Mouse (Mus musculus) forebrain, embryonic 10.5 days (tissue): Measurements from ENCODE around the gene Cd4. TPM values are rescaled to one million over a fixed set of nuclear protein-coding genes. Genes with fewer than 3 reads are reported as not detected.
"Not testable (repeated sequence)": the region's sequence is repeated elsewhere in the genome, so short reads cannot be mapped to it uniquely, and the experiment has no call there.

ENCODE experiments used
- DNase-seq: peaks from one replicate; pipeline ENCODE4 v3.0.0-alpha.2; 2017; ENCODE audit warnings: low spot score; ENCODE audit errors: extremely low spot score
- H3K27ac ChIP-seq: fragments of 300-500 bp; sonication (generic); 2 replicates; pipeline ENCODE4 v1.5.1; 2016; ENCODE audit warnings: mild to moderate bottlenecking
- H3K27me3 ChIP-seq: fragments of 300-500 bp; sonication (generic); 2 replicates; pipeline ENCODE4 v1.6.1; 2016; ENCODE audit warnings: mild to moderate bottlenecking; ENCODE audit not compliant: poor library complexity, severe bottlenecking
- H3K36me3 ChIP-seq: fragments of 300-500 bp; sonication (generic); replicated peaks from 2 replicates; pipeline ENCODE4 v1.6.1; 2016; ENCODE audit warnings: mild to moderate bottlenecking, moderate library complexity
- H3K4me1 ChIP-seq: fragments of 300-500 bp; sonication (generic); 2 replicates; pipeline ENCODE4 v1.6.1; 2016
- H3K4me3 ChIP-seq: fragments of 300-500 bp; sonication (generic); 2 replicates; pipeline ENCODE4 v1.5.1; 2016; ENCODE audit warnings: mild to moderate bottlenecking, moderate library complexity
- H3K9me3 ChIP-seq: fragments of 300-500 bp; sonication (generic); 2 replicates; pipeline ENCODE4 v1.6.1; 2016; ENCODE audit warnings: mild to moderate bottlenecking, moderate library complexity
- WGBS: fragments of 180-500 bp; shearing (Covaris S2); methylation state at CpG from one replicate; pipeline ENCODE4 v1.1.7; 2016; 5-methylcytosine and 5-hydroxymethylcytosine counted together
- polyA plus RNA-seq: library from polyadenylated mRNA; unstranded; fragments of >200 nt; fragmentation: Nextera tagmentation; extraction: Ambion mirVana; gene quantifications from 2 replicates; pipeline ENCODE4 v1.2.1, GENCODE M21; 2016

Gene Cd4
- polyA plus RNA-seq, 1 experiment from 2014 or later = not detected

- 91% methylated on average over 2 of the region's 2 CpGs for WGBS
- H3K4me3 ChIP-seq, H3K36me3 ChIP-seq, H3K4me1 ChIP-seq, H3K9me3 ChIP-seq, H3K27ac ChIP-seq, H3K27me3 ChIP-seq, DNase-seq: not testable (repeated sequence)
Measured at GRCm38 (mm10) chr6:124894113-124894512, 6.1 kb upstream of the Cd4 start.

GRCm38 (mm10) chr6:124890997-124891396 is 3.0 kb upstream of the Cd4 start:
- DNase-seq = no peak
- Histone ChIP-seq H3K27me3 (no peaks in the 10 kb centered on the region), H3K36me3 (no peaks in the 10 kb centered on the region), H3K27ac (no peak overlapping the region), H3K4me3 (no peak overlapping the region), H3K9me3 (no peaks in the 10 kb centered on the region), H3K4me1 (no peaks in the 10 kb centered on the region)
- 76% methylated on average over 6 of the region's 6 CpGs for WGBS

GRCm38 (mm10) chr6:124888555-124889125 is 619 bp upstream of the Cd4 start:
- H3K9me3 ChIP-seq = no peaks in the 10 kb centered on the region
- DNase-seq = no peak
- no peak overlapping the region for H3K4me3 ChIP-seq
- H3K4me1 ChIP-seq = no peaks in the 10 kb centered on the region
- 94% methylated on average over 6 of the region's 6 CpGs for WGBS
- H3K27ac ChIP-seq = no peak overlapping the region
- H3K36me3 ChIP-seq = no peaks in the 10 kb centered on the region
- no peaks in the 10 kb centered on the region for H3K27me3 ChIP-seq

GRCm38 (mm10) chr6:124885956-124886381 is 2.1 kb downstream of the Cd4 start:
- Histone ChIP-seq H3K27ac (no peak overlapping the region), H3K9me3 (no peaks in the 10 kb centered on the region), H3K4me3 (no peak overlapping the region), H3K4me1 (no peaks in the 10 kb centered on the region), H3K36me3 (no peaks in the 10 kb centered on the region), H3K27me3 (no peaks in the 10 kb centered on the region)
- DNase-seq = no peak
- 96% methylated on average over 8 of the region's 8 CpGs for WGBS

- no peaks in the 10 kb centered on the region for H3K27me3 ChIP-seq
- no peak for DNase-seq
- no peaks in the 10 kb centered on the region for H3K9me3 ChIP-seq
- no peaks in the 10 kb centered on the region for H3K4me1 ChIP-seq
- 86% methylated on average over 10 of the region's 10 CpGs for WGBS
- no peak overlapping the region for H3K4me3 ChIP-seq
- H3K36me3 ChIP-seq = no peaks in the 10 kb centered on the region
- H3K27ac ChIP-seq = no peak overlapping the region
Measured at GRCm38 (mm10) chr6:124884714-124885500, 3.1 kb downstream of the Cd4 start.

GRCm38 (mm10) chr6:124883351-124883750 is 4.7 kb downstream of the Cd4 start:
- no peak for DNase-seq
- no peaks in the 10 kb centered on the region for H3K27me3 ChIP-seq
- H3K27ac ChIP-seq = no peak overlapping the region
- WGBS = 74% methylated on average over 10 of the region's 10 CpGs
- no peaks in the 10 kb centered on the region for H3K36me3 ChIP-seq
- H3K4me1 ChIP-seq = no peaks in the 10 kb centered on the region
- no peak overlapping the region for H3K4me3 ChIP-seq
- no peaks in the 10 kb centered on the region for H3K9me3 ChIP-seq

GRCm38 (mm10) chr6:124881821-124882220 is 6.2 kb downstream of the Cd4 start:
- H3K4me1 ChIP-seq = no peaks in the 10 kb centered on the region
- WGBS = 97% methylated on average over 9 of the region's 9 CpGs
- H3K27me3 ChIP-seq = no peaks in the 10 kb centered on the region
- no peak for DNase-seq
- H3K36me3 ChIP-seq = no peaks in the 10 kb centered on the region
- no peak overlapping the region for H3K27ac ChIP-seq
- H3K4me3 ChIP-seq = no peak overlapping the region
- no peaks in the 10 kb centered on the region for H3K9me3 ChIP-seq

- Histone ChIP-seq H3K36me3 (no peaks in the 10 kb centered on the region), H3K27me3 (no peaks in the 10 kb centered on the region), H3K9me3 (no peaks in the 10 kb centered on the region), H3K27ac (no peak overlapping the region), H3K4me3 (no peak overlapping the region), H3K4me1 (0 out of 2 replicates have a peak, but pooled peaks cover 1% of the 10 kb centered on the region)
- 63% methylated on average over 6 of the region's 6 CpGs for WGBS
- no peak for DNase-seq
Measured at GRCm38 (mm10) chr6:124879390-124879789, 8.6 kb downstream of the Cd4 start.

GRCm38 (mm10) chr6:124874348-124874747 is 13.7 kb downstream of the Cd4 start:
- no peaks in the 10 kb centered on the region for H3K36me3 ChIP-seq
- no peak for DNase-seq
- no peak overlapping the region for H3K27ac ChIP-seq
- 55% methylated on average over 2 of the region's 3 CpGs for WGBS
- H3K9me3 ChIP-seq = no peaks in the 10 kb centered on the region
- no peaks in the 10 kb centered on the region for H3K27me3 ChIP-seq
- no peak overlapping the region for H3K4me3 ChIP-seq
- 0 out of 2 replicates have a peak, but pooled peaks cover 2% of the 10 kb centered on the region for H3K4me1 ChIP-seq

GRCm38 (mm10) chr6:124866560-124866959 is 21.5 kb downstream of the Cd4 start:
- Histone ChIP-seq H3K9me3 (no peaks in the 10 kb centered on the region), H3K4me1 (peaks cover 51% of the 10 kb centered on the region), H3K4me3 (no peak overlapping the region), H3K27ac (peak overlapping the region; percentile 40; the same call in 1 of the 2 replicates), H3K36me3 (no peaks in the 10 kb centered on the region), H3K27me3 (peaks cover 49% of the 10 kb centered on the region)
- DNase-seq = no peak
- WGBS = 62% methylated on average over 6 of the region's 7 CpGs

GRCm38 (mm10) chr6:124865766-124866362 is 22.2 kb downstream of the Cd4 start:
- H3K4me1 ChIP-seq = peaks cover 58% of the 10 kb centered on the region
- 68% methylated on average over 18 of the region's 18 CpGs for WGBS
- no peak for DNase-seq
- H3K27me3 ChIP-seq = peaks cover 56% of the 10 kb centered on the region
- H3K4me3 ChIP-seq = no peak overlapping the region
- peaks cover 5% of the 10 kb centered on the region for H3K36me3 ChIP-seq
- no peaks in the 10 kb centered on the region for H3K9me3 ChIP-seq
- H3K27ac ChIP-seq = peak overlapping the region; percentile 40; the same call in 1 of the 2 replicates

- H3K4me3 ChIP-seq = peak within 1 kb of the TSS; percentile 69
- peak within 1 kb of the TSS; percentile 92 for H3K27ac ChIP-seq
- no peaks in the 10 kb centered on the region for H3K9me3 ChIP-seq
- H3K4me1 ChIP-seq = peaks cover 77% of the 10 kb centered on the region
- peak; percentile 70 for DNase-seq
- H3K27me3 ChIP-seq = peaks cover 77% of the 10 kb centered on the region
- H3K36me3 ChIP-seq = peaks cover 9% of the 10 kb centered on the region
- WGBS = under 1% methylated on average over 43 of the region's 43 CpGs
Measured at GRCm38 (mm10) chr6:124863658-124864298, 24.2 kb downstream of the Cd4 start, which contains the start of gene Gpr162. Gpr162 (minus strand) TSS chr6:124863983.
